Mouse (Mus musculus) liver, embryonic 11.5 days (tissue): ENCODE measurements around the gene Mapk8. TPM values are rescaled to one million over a fixed set of nuclear protein-coding genes. Genes with fewer than 3 reads are reported as not detected.

Source experiments
- ATAC-seq: fragments of 200-750 bp; cut with Nextera tagmentation; replicated peaks from 2 replicates; pipeline ENCODE4 v1.8.0; 2017; ENCODE audit warnings: moderate number of reproducible peaks, mild to moderate bottlenecking, moderate TSS enrichment, moderate library complexity; ENCODE audit not compliant: low FRiP score
- DNase-seq: peaks from one replicate; pipeline ENCODE4 v3.0.0-alpha.2; 2017; ENCODE audit warnings: low spot score
- H3K27ac ChIP-seq: fragments of 300-500 bp; sonication (generic); 2 replicates; pipeline ENCODE4 v1.5.1; 2014; ENCODE audit warnings: mild to moderate bottlenecking, low read depth, low read length, control low read depth
- H3K27me3 ChIP-seq: fragments of 300-500 bp; sonication (generic); replicated peaks from 2 replicates; pipeline ENCODE4 v1.6.1; 2014; ENCODE audit warnings: low read length, mixed read lengths; ENCODE audit not compliant: control insufficient read depth, insufficient read depth
- H3K36me3 ChIP-seq: fragments of 300-500 bp; sonication (generic); 2 replicates; pipeline ENCODE4 v1.6.1; 2014; ENCODE audit warnings: mild to moderate bottlenecking, low read length, moderate library complexity, mixed read lengths; ENCODE audit not compliant: control insufficient read depth, insufficient read depth
- H3K4me1 ChIP-seq: fragments of 300-500 bp; sonication (generic); replicated peaks from 2 replicates; pipeline ENCODE4 v1.6.1; 2014; ENCODE audit warnings: low read length, mixed read lengths; ENCODE audit not compliant: control insufficient read depth, insufficient read depth
- H3K4me2 ChIP-seq: fragments of 300-500 bp; sonication (generic); 2 replicates; pipeline ENCODE4 v1.6.1; 2014; ENCODE audit warnings: mild to moderate bottlenecking, control low read depth, moderate library complexity
- H3K4me3 ChIP-seq: fragments of 300-500 bp; sonication (generic); 2 replicates; pipeline ENCODE4 v1.5.1; 2014; ENCODE audit warnings: low read depth, low read length, control low read depth
- H3K9ac ChIP-seq: fragments of 300-500 bp; sonication (generic); 2 replicates; pipeline ENCODE4 v1.6.1; 2014; ENCODE audit warnings: low read depth, low read length, control low read depth
- H3K9me3 ChIP-seq: fragments of 300-500 bp; sonication (generic); 2 replicates; pipeline ENCODE4 v1.6.1; 2016; ENCODE audit warnings: low read length, inconsistent platforms, mixed read lengths; ENCODE audit not compliant: control insufficient read depth
- WGBS: fragments of 180-500 bp; shearing (Covaris S2); extraction: QIAGEN DNeasy Blood & Tissue Kit; methylation state at CpG from one replicate; pipeline ENCODE4 v1.1.7; 2014; 5-methylcytosine and 5-hydroxymethylcytosine counted together
- polyA plus RNA-seq: library from polyadenylated mRNA; unstranded; fragments of >200 nt; fragmentation: Nextera tagmentation; extraction: Ambion mirVana; gene quantifications from 2 replicates; pipeline ENCODE4 v1.2.1, GENCODE M21; 2014

Gene Mapk8
- polyA plus RNA-seq, 1 experiment from 2014 or later, result 10.5 TPM

DNA sequence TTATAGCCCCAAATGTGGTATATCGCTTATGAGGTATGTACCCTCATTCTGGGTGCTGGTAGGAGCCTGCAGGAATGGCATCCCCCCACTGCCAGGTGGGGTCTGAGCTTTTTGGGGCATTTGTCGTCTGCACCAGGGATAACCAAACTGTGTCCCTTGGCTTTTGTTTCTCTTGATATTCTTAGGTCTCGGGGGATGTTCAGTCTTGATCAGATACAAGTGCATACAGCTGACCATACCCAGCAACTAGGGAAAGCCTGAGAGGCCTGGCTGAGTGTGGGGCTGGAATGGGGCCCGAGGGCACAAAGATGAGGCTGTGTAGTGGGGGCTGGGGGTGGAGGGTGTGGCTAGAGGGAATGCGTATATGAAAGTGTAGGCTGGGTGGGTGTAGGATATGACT, 83.3 kb downstream of the Mapk8 start:
- no peak overlapping the region for H3K4me3 ChIP-seq
- no peak overlapping the region for H3K27ac ChIP-seq
- WGBS, result 70% methylated on average over 5 of the region's 5 CpGs
- ATAC-seq (no peak), DNase-seq (peak; percentile 19)
- H3K4me1 ChIP-seq, result peaks cover 13% of the 10 kb centered on the region; the same call in 1 of the 2 replicates
- peak overlapping the region; percentile 33 for H3K4me2 ChIP-seq
- no peak overlapping the region for H3K9ac ChIP-seq
- H3K9me3 ChIP-seq, result no peaks in the 10 kb centered on the region
- no peaks in the 10 kb centered on the region; the same call in 1 of the 2 replicates for H3K36me3 ChIP-seq
- no peaks in the 10 kb centered on the region for H3K27me3 ChIP-seq

DNA sequence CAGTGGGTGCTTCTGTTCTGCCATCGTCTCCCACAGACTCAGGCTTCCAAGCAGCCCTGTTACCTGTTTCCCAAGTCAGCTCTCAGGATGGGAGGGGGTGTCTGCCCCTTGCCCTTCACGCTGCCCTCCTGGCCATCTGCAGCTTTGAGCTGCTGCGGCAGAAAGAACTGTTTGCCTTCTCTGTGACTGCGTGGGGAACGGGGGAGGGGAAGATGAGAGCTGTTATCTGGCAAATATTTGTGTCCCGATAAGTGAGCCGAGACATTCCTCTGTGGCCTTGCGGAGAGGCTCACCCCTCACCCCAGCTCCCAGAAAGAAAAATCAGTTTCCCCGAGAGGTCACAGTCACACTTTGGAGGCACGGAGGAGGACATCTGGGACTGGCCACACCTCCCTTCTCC, 84.2 kb downstream of the Mapk8 start:
- H3K4me2 ChIP-seq, result peak overlapping the region; percentile 33
- WGBS, result 15% methylated on average over 10 of the region's 10 CpGs
- DNase-seq, result no peak
- peak; percentile 14; the same call in 1 of the 2 replicates for ATAC-seq
- H3K27me3 ChIP-seq, result no peaks in the 10 kb centered on the region
- H3K4me3 ChIP-seq, result peak overlapping the region; percentile 14
- H3K4me1 ChIP-seq, result peaks cover 13% of the 10 kb centered on the region; the same call in 1 of the 2 replicates
- H3K9ac ChIP-seq, result no peak overlapping the region
- H3K9me3 ChIP-seq, result no peaks in the 10 kb centered on the region
- H3K27ac ChIP-seq, result peak overlapping the region; percentile 20; the same call in 1 of the 2 replicates
- no peaks in the 10 kb centered on the region; the same call in 1 of the 2 replicates for H3K36me3 ChIP-seq

DNA sequence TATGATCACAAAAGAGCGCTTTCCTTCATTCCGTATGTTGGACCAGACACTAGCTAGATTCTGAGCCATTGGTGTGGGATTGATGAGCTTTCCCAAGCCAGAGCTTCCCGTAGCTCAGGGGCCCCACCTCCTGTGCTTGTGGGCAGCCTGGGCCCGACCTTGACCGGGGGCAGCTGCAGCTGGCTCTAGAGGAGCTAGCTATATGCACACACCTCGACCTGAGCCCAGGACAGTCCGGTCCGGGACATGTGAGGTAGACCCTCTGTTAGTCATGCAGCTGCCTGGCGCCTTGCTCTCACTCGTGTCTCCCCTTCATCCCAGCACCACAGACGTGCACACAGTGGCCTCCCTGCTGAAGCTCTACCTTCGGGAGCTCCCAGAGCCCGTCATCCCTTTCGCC, 84.8 kb downstream of the Mapk8 start:
- DNase-seq (no peak), ATAC-seq (peak; percentile 48)
- Histone ChIP-seq H3K9me3 (no peaks in the 10 kb centered on the region), H3K4me2 (peak overlapping the region; percentile 33), H3K36me3 (no peaks in the 10 kb centered on the region; the same call in 1 of the 2 replicates), H3K27me3 (no peaks in the 10 kb centered on the region), H3K4me3 (peak overlapping the region; percentile 3; the same call in 1 of the 2 replicates), H3K4me1 (peaks cover 13% of the 10 kb centered on the region; the same call in 1 of the 2 replicates), H3K9ac (no peak overlapping the region), H3K27ac (peak overlapping the region; percentile 20; the same call in 1 of the 2 replicates)
- 48% methylated on average over 14 of the region's 14 CpGs for WGBS

DNA sequence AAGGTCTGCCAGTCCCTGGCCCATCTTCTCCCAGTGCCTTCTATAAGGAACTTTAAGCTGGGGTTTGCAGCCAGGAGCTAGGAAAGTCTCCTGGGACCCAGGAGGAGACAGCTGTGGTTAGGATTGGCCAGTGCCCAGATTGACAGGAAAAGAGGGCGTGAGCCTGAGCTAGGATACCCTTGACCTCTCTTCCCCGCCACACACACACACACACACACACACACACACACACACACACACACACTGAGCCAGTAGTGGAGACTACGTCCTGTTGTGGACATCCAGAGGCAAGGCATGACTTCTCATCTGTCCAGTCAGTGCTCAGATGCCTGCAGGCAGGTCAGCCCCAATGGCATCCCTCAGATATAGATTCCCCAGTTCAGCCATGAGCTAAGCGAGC, 85.4 kb downstream of the Mapk8 start:
- Histone ChIP-seq H3K9ac (no peak overlapping the region), H3K4me1 (peaks cover 13% of the 10 kb centered on the region; the same call in 1 of the 2 replicates), H3K27ac (no peak overlapping the region), H3K36me3 (no peaks in the 10 kb centered on the region), H3K9me3 (no peaks in the 10 kb centered on the region), H3K4me2 (no peak overlapping the region), H3K4me3 (no peak overlapping the region), H3K27me3 (no peaks in the 10 kb centered on the region)
- ATAC-seq (0 out of 2 replicates have a peak, but pooled peaks have one; percentile 18), DNase-seq (no peak)
- 27% methylated on average over 4 of the region's 4 CpGs for WGBS

DNA sequence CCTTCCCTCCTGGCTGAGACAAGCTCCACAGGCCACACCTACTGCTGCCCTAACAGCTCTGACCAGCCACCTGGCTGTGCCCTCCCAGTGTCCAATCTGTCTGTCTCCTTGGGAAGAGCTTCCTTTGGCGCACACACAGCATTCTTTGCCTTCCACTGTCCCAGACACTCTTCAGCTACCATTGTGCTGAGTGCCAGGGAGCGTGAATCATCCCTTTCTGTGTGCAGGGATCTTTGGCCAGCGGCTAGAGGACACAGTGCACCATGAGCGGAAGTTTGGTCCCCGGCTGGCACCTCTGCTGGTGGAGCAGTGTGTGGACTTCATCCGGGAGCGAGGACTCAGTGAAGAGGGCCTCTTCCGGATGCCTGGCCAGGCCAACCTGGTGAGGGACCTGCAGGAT, 88.1 kb downstream of the Mapk8 start:
- WGBS, result 81% methylated on average over 8 of the region's 8 CpGs
- no peaks in the 10 kb centered on the region for H3K36me3 ChIP-seq

DNA sequence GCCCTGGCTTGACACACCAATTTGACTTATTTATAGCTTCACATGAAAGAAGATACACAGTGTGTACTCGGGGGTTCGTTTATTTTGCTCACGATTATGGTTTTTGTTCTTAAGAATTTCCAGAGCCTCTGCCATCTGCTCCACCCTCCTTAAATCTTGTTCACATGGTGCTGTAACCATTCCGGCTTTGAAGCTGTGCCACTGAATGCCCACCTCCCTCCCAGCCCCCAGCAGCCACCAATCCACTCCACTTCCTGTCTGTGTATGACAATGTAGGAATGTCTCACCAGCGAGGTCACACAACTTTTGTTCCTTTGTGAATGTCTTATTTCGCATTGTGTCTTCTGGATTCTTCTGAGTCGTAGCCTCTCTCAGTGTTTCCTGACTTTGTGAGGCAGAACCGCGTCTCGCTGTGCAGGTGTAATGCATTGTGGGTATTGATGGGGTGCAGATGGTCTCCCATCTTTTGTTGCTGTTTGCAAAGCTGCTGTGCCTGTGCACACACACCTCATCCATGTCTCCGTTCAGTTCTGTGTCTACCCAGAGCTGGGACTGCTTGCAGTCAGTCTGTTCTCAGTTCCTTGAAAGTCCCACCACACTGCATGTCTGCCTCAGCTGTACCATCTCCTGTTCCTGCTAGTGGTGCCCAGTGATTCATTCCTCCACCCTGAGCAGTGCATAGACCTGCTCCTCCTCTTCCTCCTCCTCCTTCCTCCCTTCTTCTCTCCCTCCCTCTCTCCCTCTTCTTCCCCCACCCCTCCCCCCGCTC, 89.2 kb downstream of the Mapk8 start:
- H3K9me3 ChIP-seq, result no peaks in the 10 kb centered on the region
- ATAC-seq (no peak), DNase-seq (no peak)
- WGBS, result 77% methylated on average over 12 of the region's 12 CpGs
- 0 out of 2 replicates have a peak, but pooled peaks cover 5% of the 10 kb centered on the region for H3K4me1 ChIP-seq
- H3K9ac ChIP-seq, result no peak overlapping the region
- H3K27me3 ChIP-seq, result no peaks in the 10 kb centered on the region
- H3K4me3 ChIP-seq, result no peak overlapping the region
- no peak overlapping the region for H3K4me2 ChIP-seq
- no peaks in the 10 kb centered on the region for H3K36me3 ChIP-seq
- no peak overlapping the region for H3K27ac ChIP-seq

More for the DNA sequence above, 88.1 kb downstream of the Mapk8 start:
- Histone ChIP-seq H3K9me3 (no peaks in the 10 kb centered on the region), H3K4me2 (no peak overlapping the region), H3K27ac (no peak overlapping the region), H3K4me1 (peaks cover 13% of the 10 kb centered on the region; the same call in 1 of the 2 replicates), H3K9ac (no peak overlapping the region), H3K27me3 (no peaks in the 10 kb centered on the region), H3K4me3 (no peak overlapping the region)
- ATAC-seq, result no peak
- no peak for DNase-seq

DNA sequence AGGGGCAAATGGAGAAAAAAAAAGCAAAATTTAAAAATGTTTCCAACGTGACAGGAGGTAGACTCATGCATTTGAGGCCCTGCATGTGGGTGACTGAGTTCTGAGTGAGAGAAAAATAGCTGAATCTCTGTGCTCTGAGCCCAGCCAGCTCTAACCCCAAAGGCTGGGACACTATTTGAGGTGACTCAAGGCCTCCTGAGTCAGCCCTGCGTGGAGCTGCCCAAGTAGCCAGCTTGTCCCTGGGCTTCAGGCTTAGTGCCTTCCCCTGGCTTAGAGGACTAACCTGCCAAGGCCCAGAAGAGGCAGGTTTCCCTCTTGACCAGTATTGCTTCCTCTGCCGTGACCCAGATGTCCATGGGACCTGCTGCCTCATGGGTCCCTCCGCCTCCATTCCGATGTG, 91.7 kb downstream of the Mapk8 start:
- 83% methylated on average over 5 of the region's 5 CpGs for WGBS
- no peak overlapping the region for H3K27ac ChIP-seq
- DNase-seq (no peak), ATAC-seq (no peak)
- H3K4me3 ChIP-seq, result no peak overlapping the region
- H3K4me1 ChIP-seq, result no peaks in the 10 kb centered on the region
- no peaks in the 10 kb centered on the region for H3K9me3 ChIP-seq
- H3K36me3 ChIP-seq, result no peaks in the 10 kb centered on the region
- no peak overlapping the region for H3K4me2 ChIP-seq
- H3K9ac ChIP-seq, result no peak overlapping the region
- peaks cover 24% of the 10 kb centered on the region for H3K27me3 ChIP-seq

DNA sequence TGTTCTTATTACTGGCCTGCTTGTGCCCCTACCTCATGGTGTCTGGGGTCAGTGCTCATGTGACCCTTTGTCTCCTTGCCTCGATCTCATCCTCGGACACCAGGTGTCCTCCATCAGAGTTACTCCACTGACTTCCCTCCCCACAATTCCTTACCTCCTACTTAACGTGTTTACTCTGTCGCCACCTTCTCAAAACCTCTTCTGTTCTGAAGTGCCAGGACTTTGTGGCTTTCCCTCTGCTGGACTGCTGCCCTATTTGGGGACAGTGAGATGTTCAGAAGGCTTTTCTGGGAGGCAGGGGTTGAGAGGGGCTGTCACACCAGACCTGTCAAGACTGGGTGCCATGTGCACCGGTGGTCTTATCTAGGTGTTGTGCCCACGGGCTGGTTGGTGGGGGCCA, 94.1 kb downstream of the Mapk8 start:
- no peaks in the 10 kb centered on the region for H3K9me3 ChIP-seq
- H3K27ac ChIP-seq, result no peak overlapping the region
- peaks cover 38% of the 10 kb centered on the region for H3K27me3 ChIP-seq
- no peak overlapping the region for H3K4me3 ChIP-seq
- DNase-seq (no peak), ATAC-seq (no peak)
- 82% methylated on average over 6 of the region's 6 CpGs for WGBS
- H3K4me2 ChIP-seq, result no peak overlapping the region
- no peaks in the 10 kb centered on the region for H3K4me1 ChIP-seq
- no peaks in the 10 kb centered on the region for H3K36me3 ChIP-seq
- H3K9ac ChIP-seq, result no peak overlapping the region
